Mouse (Mus musculus): ENCODE results near the gene Htr5b. TPM values are rescaled to one million over a fixed set of nuclear protein-coding genes. Genes with fewer than 3 reads are reported as not detected.

The Htr5b gene
- total and polyA plus RNA-seq, 3 experiments, result not detected

- no peak overlapping the region for H3K27ac ChIP-seq (ENCODE audit: insufficient read depth, low read depth)
- dilution Hi-C loops (cut with MboI; ENCODE audit: extremely low pct_ligation_motif_present, extremely low pct_unique_long_range_greater_than_20kb, low sequenced_read_pairs), result no loop called here
- H3K4me2 ChIP-seq (ENCODE audit: insufficient read depth, low read depth, poor library complexity, severe bottlenecking), result no peak overlapping the region
- no peaks in the 10 kb centered on the region for H3K79me2 ChIP-seq (replicated peaks; ENCODE audit: control insufficient read depth, extremely low read depth, insufficient read depth, poor library complexity, severe bottlenecking)
- H3K27me3 ChIP-seq (replicated peaks), result no peaks in the 10 kb centered on the region
- no peak overlapping the region for H3K9ac ChIP-seq (ENCODE audit: insufficient read depth, low read depth)
- no peak overlapping the region for H3K4me3 ChIP-seq (replicated peaks in 1 of 3; ENCODE audit: low read depth in 2 of 3, low read length in 2 of 3, poor library complexity in 1 of 3)
- H3K4me1 ChIP-seq (ENCODE audit: control insufficient read depth in 1 of 2, insufficient read depth in 2 of 2), result peaks cover 3 to 40% of the 10 kb centered on the region in 2 experiments; a peak in 3 of 4 replicates
- in situ Hi-C loops (cut with MboI; ENCODE audit: low pct_ligation_motif_present, low pct_unique_long_range_greater_than_20kb, low sequenced_read_pairs), result no loop called here
- TF ChIP-seq JUN (IDR thresholded peaks at IDR 0.05; ENCODE audit: insufficient read depth, low read depth, low read length) (no peak), IRF4 (IDR thresholded peaks at IDR 0.05; ENCODE audit: low read depth, low read length) (no peak), TCF12 (IDR thresholded peaks at IDR 0.05; ENCODE audit: low read depth, low read length) (no peak), CTCF (conservative IDR thresholded peaks at IDR 0.05 in 1 of 2, IDR thresholded peaks at IDR 0.05 in 1 of 2; ENCODE audit: low read depth in 2 of 2, low read length in 2 of 2) (no peak), USF2 (conservative IDR thresholded peaks at IDR 0.05; ENCODE audit: low read depth, low read length) (no peak), SIN3A (IDR thresholded peaks at IDR 0.05; ENCODE audit: low read length) (no peak), RCOR1 (conservative IDR thresholded peaks at IDR 0.05; ENCODE audit: low read depth, low read length) (no peak), TBP (conservative IDR thresholded peaks at IDR 0.05; ENCODE audit: low read depth, low read length) (no peak), ELF1 (IDR thresholded peaks at IDR 0.05; ENCODE audit: low read depth, low read length) (no peak), CHD2 (IDR thresholded peaks at IDR 0.05; ENCODE audit: low read length) (no peak), USF1 (IDR thresholded peaks at IDR 0.05; ENCODE audit: low read depth, low read length) (no peak), EP300 (IDR thresholded peaks at IDR 0.05; ENCODE audit: low read length) (no peak), POLR2A (IDR thresholded peaks at IDR 0.05; ENCODE audit: low read depth, low read length) (no peak), NELFE (IDR thresholded peaks at IDR 0.05; ENCODE audit: low read depth, low read length) (no peak), MAZ (IDR thresholded peaks at IDR 0.05; ENCODE audit: low read depth, low read length) (no peak), ZKSCAN1 (IDR thresholded peaks at IDR 0.05; ENCODE audit: borderline replicate concordance, low read depth, low read length) (no peak), POLR2AphosphoS2 (IDR thresholded peaks at IDR 0.05; ENCODE audit: low read depth, low read length) (no peak), JUND (conservative IDR thresholded peaks at IDR 0.05; ENCODE audit: low read depth, low read length) (no peak), MAX (IDR thresholded peaks at IDR 0.05; ENCODE audit: low read length) (no peak)
- H3K9me3 ChIP-seq (replicated peaks; ENCODE audit: low read length), result no peaks in the 10 kb centered on the region
- no peak for DNase-seq (ENCODE audit: extremely low read depth)
- peaks cover 49 to 98% of the 10 kb centered on the region in 2 experiments for H3K36me3 ChIP-seq (replicated peaks in 1 of 2; ENCODE audit: control insufficient read depth in 1 of 2, insufficient read depth in 1 of 2, low read length in 1 of 2)
These were observed 62.0 kb downstream of the Htr5b start for GRCm38 (mm10) chr1:121466276-121466675.

GRCm38 (mm10) chr1:121463806-121464205 lies 64.5 kb downstream of the Htr5b start:
- Histone ChIP-seq H3K9ac (ENCODE audit: insufficient read depth, low read depth) (no peak overlapping the region), H3K79me2 (replicated peaks; ENCODE audit: control insufficient read depth, extremely low read depth, insufficient read depth, poor library complexity, severe bottlenecking) (no peaks in the 10 kb centered on the region), H3K27ac (ENCODE audit: insufficient read depth, low read depth) (no peak overlapping the region), H3K36me3 (replicated peaks in 1 of 2; ENCODE audit: control insufficient read depth in 1 of 2, insufficient read depth in 1 of 2, low read length in 1 of 2) (peaks cover 47 to 96% of the 10 kb centered on the region in 2 experiments), H3K4me3 (replicated peaks in 1 of 3; ENCODE audit: low read depth in 2 of 3, low read length in 2 of 3, poor library complexity in 1 of 3) (no peak overlapping the region), H3K4me2 (ENCODE audit: insufficient read depth, low read depth, poor library complexity, severe bottlenecking) (no peak overlapping the region), H3K9me3 (replicated peaks; ENCODE audit: low read length) (no peaks in the 10 kb centered on the region), H3K27me3 (replicated peaks) (no peaks in the 10 kb centered on the region), H3K4me1 (ENCODE audit: control insufficient read depth in 1 of 2, insufficient read depth in 2 of 2) (peaks cover 3 to 54% of the 10 kb centered on the region in 2 experiments; a peak in 3 of 4 replicates)
- DNase-seq (ENCODE audit: extremely low read depth), result no peak
- dilution Hi-C loops (cut with MboI; ENCODE audit: extremely low pct_ligation_motif_present, extremely low pct_unique_long_range_greater_than_20kb, low sequenced_read_pairs) (no loop called here), in situ Hi-C loops (cut with MboI; ENCODE audit: low pct_ligation_motif_present, low pct_unique_long_range_greater_than_20kb, low sequenced_read_pairs) (no loop called here)
- TF ChIP-seq SIN3A (IDR thresholded peaks at IDR 0.05; ENCODE audit: low read length) (no peak), MXI1 (IDR thresholded peaks at IDR 0.05; ENCODE audit: low read depth, low read length) (no peak), RCOR1 (conservative IDR thresholded peaks at IDR 0.05; ENCODE audit: low read depth, low read length) (no peak), HCFC1 (IDR thresholded peaks at IDR 0.05; ENCODE audit: low read depth, low read length) (no peak), NELFE (IDR thresholded peaks at IDR 0.05; ENCODE audit: low read depth, low read length) (no peak), E2F4 (IDR thresholded peaks at IDR 0.05; ENCODE audit: insufficient replicate concordance, low read depth, low read length) (no peak), MAFK (IDR thresholded peaks at IDR 0.05; ENCODE audit: insufficient replicate concordance, low read length) (no peak), JUN (IDR thresholded peaks at IDR 0.05; ENCODE audit: insufficient read depth, low read depth, low read length) (no peak), MAZ (IDR thresholded peaks at IDR 0.05; ENCODE audit: low read depth, low read length) (no peak), ZMIZ1 (IDR thresholded peaks at IDR 0.05; ENCODE audit: low read depth, low read length) (no peak), UBTF (IDR thresholded peaks at IDR 0.05; ENCODE audit: low read depth, low read length) (no peak), TBP (conservative IDR thresholded peaks at IDR 0.05; ENCODE audit: low read depth, low read length) (no peak), POLR2A (IDR thresholded peaks at IDR 0.05; ENCODE audit: low read depth, low read length) (no peak), GABPA (IDR thresholded peaks at IDR 0.05; ENCODE audit: insufficient replicate concordance, low read depth, low read length) (no peak), TCF12 (IDR thresholded peaks at IDR 0.05; ENCODE audit: low read depth, low read length) (no peak), CHD1 (IDR thresholded peaks at IDR 0.05; ENCODE audit: low read depth, low read length) (no peak), PAX5 (IDR thresholded peaks at IDR 0.05; ENCODE audit: low read length) (no peak), SMC3 (IDR thresholded peaks at IDR 0.05; ENCODE audit: low read depth, low read length) (no peak)

Measured in CH12.LX (cell line).